Comparison of ENCODE assay signal across 7 mouse cellular contexts in genomic region chr7:16919395-16920149, GRCm38 (mm10). TPM values are rescaled to one million over a fixed set of nuclear protein-coding genes. Genes with fewer than 3 reads are reported as not detected.
DNase-seq lines count a peak whose midpoint lies in the region; ATAC-seq lines count a peak whose summit lies in the region.

No protein-coding gene starts in this region.

- H3K4me1 ChIP-seq in lung, embryonic 16.5 days (replicated peaks; ENCODE audit: control insufficient read depth, insufficient read depth, low read length) = peaks cover 39% of the 10 kb centered on the region
- H3K4me1 ChIP-seq in limb, embryonic 13.5 days = peaks cover 39% of the 10 kb centered on the region
- H3K4me1 ChIP-seq in stomach, embryonic 14.5 days (ENCODE audit: control insufficient read depth, insufficient read depth, low read length) = peaks cover 31% of the 10 kb centered on the region

- no peak overlapping the region for H3K4me3 ChIP-seq in lung, embryonic 16.5 days (ENCODE audit: low read length)
- 0 out of 2 replicates have a peak overlapping the region, but pooled peaks have one; percentile 5 for H3K4me3 ChIP-seq in limb, embryonic 13.5 days
- no peak overlapping the region for H3K4me3 ChIP-seq in stomach, embryonic 14.5 days (ENCODE audit: low read depth, low read length)

- H3K9me3 ChIP-seq in lung, embryonic 16.5 days (ENCODE audit: control insufficient read depth, low read length) = no peaks in the 10 kb centered on the region
- no peaks in the 10 kb centered on the region for H3K9me3 ChIP-seq in limb, embryonic 13.5 days
- H3K9me3 ChIP-seq in stomach, embryonic 14.5 days (ENCODE audit: control insufficient read depth, low read depth, low read length) = no peaks in the 10 kb centered on the region

- no peak for ATAC-seq in lung, embryonic 16.5 days (ENCODE audit: low read depth)
- ATAC-seq in erythroblast, adult 5-6 weeks (replicated peaks; ENCODE audit: low FRiP score, poor library complexity, severe bottlenecking) = peak; percentile 62
- ATAC-seq in limb, embryonic 13.5 days (ENCODE audit: low FRiP score, low read depth) = no peak
- no peak for ATAC-seq in stomach, embryonic 14.5 days (ENCODE audit: insufficient number of reproducible peaks, insufficient read depth, low FRiP score, low read depth)

- 0 out of 2 replicates have a peak overlapping the region, but pooled peaks have one; percentile 10 for H3K9ac ChIP-seq in lung, embryonic 16.5 days (ENCODE audit: low read length)
- H3K9ac ChIP-seq in limb, embryonic 13.5 days = peak overlapping the region; percentile 57
- no peak overlapping the region for H3K9ac ChIP-seq in stomach, embryonic 14.5 days (replicated peaks; ENCODE audit: low read depth, low read length)

- DNase-seq in lung, postnatal 10 days = no peak
- DNase-seq in right cerebral cortex, postnatal 10 days (ENCODE audit: low spot score in 2 of 2) = no peak
- DNase-seq in right cerebral cortex, adult 2 months (ENCODE audit: low spot score in 2 of 2) = no peak

- no peak overlapping the region for H3K27ac ChIP-seq in lung, embryonic 16.5 days (ENCODE audit: low read length)
- peak overlapping the region; percentile 58; the same call in 1 of the 2 replicates for H3K27ac ChIP-seq in limb, embryonic 13.5 days
- H3K27ac ChIP-seq in stomach, embryonic 14.5 days (ENCODE audit: low read length) = no peak overlapping the region

- H3K4me2 ChIP-seq in lung, embryonic 16.5 days (ENCODE audit: low read depth, low read length) = no peak overlapping the region
- H3K4me2 ChIP-seq in limb, embryonic 13.5 days (replicated peaks) = peak overlapping the region; percentile 43
- H3K4me2 ChIP-seq in stomach, embryonic 14.5 days (replicated peaks; ENCODE audit: low read depth, low read length) = 0 out of 2 replicates have a peak overlapping the region, but pooled peaks have one; percentile 10

- peaks cover 21% of the 10 kb centered on the region for H3K36me3 ChIP-seq in lung, embryonic 16.5 days (ENCODE audit: control insufficient read depth, insufficient read depth, low read length)
- peaks cover 53% of the 10 kb centered on the region for H3K36me3 ChIP-seq in limb, embryonic 13.5 days
- peaks cover 56% of the 10 kb centered on the region for H3K36me3 ChIP-seq in stomach, embryonic 14.5 days (ENCODE audit: control insufficient read depth, insufficient read depth, low read length)

- no peaks in the 10 kb centered on the region for H3K27me3 ChIP-seq in lung, embryonic 16.5 days (ENCODE audit: control insufficient read depth, insufficient read depth, low read depth, low read length)
- H3K27me3 ChIP-seq in limb, embryonic 13.5 days = no peaks in the 10 kb centered on the region
- H3K27me3 ChIP-seq in stomach, embryonic 14.5 days (ENCODE audit: control insufficient read depth, insufficient read depth, low read length) = no peaks in the 10 kb centered on the region

- WGBS in lung, embryonic 16.5 days = 77% methylated on average over 13 of the region's 13 CpGs
- WGBS in limb, embryonic 13.5 days = 79% methylated on average over 13 of the region's 13 CpGs
- 76% methylated on average over 13 of the region's 13 CpGs for WGBS in stomach, embryonic 14.5 days

RNA-seq across cellular contexts. Expression of gene Calm3, which starts 4.3 kb away (rescaled TPM):
- 116 and 118 TPM in 2 replicates for polyA plus RNA-seq in lung, embryonic 16.5 days (2015; fragmentation: Nextera tagmentation; extraction: Ambion mirVana)
- 41.1 and 44.1 TPM in 2 replicates for total RNA-seq in erythroblast, adult 5-6 weeks (2015; ENCODE audit: low replicate concordance)
- total RNA-seq in erythroblast, adult 5-6 weeks (2017; ENCODE audit: low replicate concordance) = 157 and 162 TPM in 2 replicates
- polyA plus RNA-seq in limb, embryonic 13.5 days (2015; fragmentation: Nextera tagmentation; extraction: Ambion mirVana) = 103 and 115 TPM in 2 replicates
- 148 and 161 TPM in 2 replicates for polyA plus RNA-seq in stomach, embryonic 14.5 days (2014; fragmentation: Nextera tagmentation; extraction: Ambion mirVana)

RNA-seq across cellular contexts. Expression of gene Ptgir, which starts 13.3 kb away (rescaled TPM):
- 2.6 and 2.8 TPM in 2 replicates for polyA plus RNA-seq in lung, embryonic 16.5 days (2015; fragmentation: Nextera tagmentation; extraction: Ambion mirVana)
- total RNA-seq in erythroblast, adult 5-6 weeks (2015; ENCODE audit: low replicate concordance) = 1.3 and 6.7 TPM in 2 replicates
- total RNA-seq in erythroblast, adult 5-6 weeks (2017; ENCODE audit: low replicate concordance) = 1.5 and 1.8 TPM in 2 replicates
- polyA plus RNA-seq in limb, embryonic 13.5 days (2015; fragmentation: Nextera tagmentation; extraction: Ambion mirVana) = 2.0 TPM in 2 replicates
- 1.5 and 2.0 TPM in 2 replicates for polyA plus RNA-seq in stomach, embryonic 14.5 days (2014; fragmentation: Nextera tagmentation; extraction: Ambion mirVana)

RNA-seq across cellular contexts. Expression of gene Pnmal2, which starts 24.9 kb away (rescaled TPM):
- 5.1 and 5.5 TPM in 2 replicates for polyA plus RNA-seq in lung, embryonic 16.5 days (2015; fragmentation: Nextera tagmentation; extraction: Ambion mirVana)
- total RNA-seq in erythroblast, adult 5-6 weeks (2015; ENCODE audit: low replicate concordance) = not detected in 2 replicates
- not detected in 2 replicates for total RNA-seq in erythroblast, adult 5-6 weeks (2017; ENCODE audit: low replicate concordance)
- polyA plus RNA-seq in limb, embryonic 13.5 days (2015; fragmentation: Nextera tagmentation; extraction: Ambion mirVana) = 22.7 and 23.4 TPM in 2 replicates
- 8.6 and 8.8 TPM in 2 replicates for polyA plus RNA-seq in stomach, embryonic 14.5 days (2014; fragmentation: Nextera tagmentation; extraction: Ambion mirVana)

RNA-seq across cellular contexts. Expression of gene Gng8, which starts 28.0 kb away (rescaled TPM):
- polyA plus RNA-seq in lung, embryonic 16.5 days (2015; fragmentation: Nextera tagmentation; extraction: Ambion mirVana) = 12.9 and 13.0 TPM in 2 replicates
- not detected in 2 replicates for total RNA-seq in erythroblast, adult 5-6 weeks (2015; ENCODE audit: low replicate concordance)
- not detected in 2 replicates for total RNA-seq in erythroblast, adult 5-6 weeks (2017; ENCODE audit: low replicate concordance)
- 15.4 and 16.0 TPM in 2 replicates for polyA plus RNA-seq in limb, embryonic 13.5 days (2015; fragmentation: Nextera tagmentation; extraction: Ambion mirVana)
- 12.8 and 12.9 TPM in 2 replicates for polyA plus RNA-seq in stomach, embryonic 14.5 days (2014; fragmentation: Nextera tagmentation; extraction: Ambion mirVana)

RNA-seq across cellular contexts. Expression of gene Pnmal1, which starts 39.9 kb away (rescaled TPM):
- polyA plus RNA-seq in lung, embryonic 16.5 days (2015; fragmentation: Nextera tagmentation; extraction: Ambion mirVana) = 0.20 and 0.49 TPM in 2 replicates
- not detected in 2 replicates for total RNA-seq in erythroblast, adult 5-6 weeks (2015; ENCODE audit: low replicate concordance)
- total RNA-seq in erythroblast, adult 5-6 weeks (2017; ENCODE audit: low replicate concordance) = not detected in 2 replicates
- polyA plus RNA-seq in limb, embryonic 13.5 days (2015; fragmentation: Nextera tagmentation; extraction: Ambion mirVana) = 1.00 and 1.0 TPM in 2 replicates
- 4.2 TPM in 2 replicates for polyA plus RNA-seq in stomach, embryonic 14.5 days (2014; fragmentation: Nextera tagmentation; extraction: Ambion mirVana)
